Mouse (Mus musculus) heart, postnatal 0 days (tissue): ENCODE results near the gene Dact3. TPM values are rescaled to one million over a fixed set of nuclear protein-coding genes. Genes with fewer than 3 reads are reported as not detected.

ENCODE experiments used
- ATAC-seq: fragments of 200-750 bp; cut with Nextera tagmentation; 2 replicates; pipeline ENCODE4 v1.8.0; 2017; ENCODE audit warnings: low read depth, moderate number of reproducible peaks, moderate library complexity; ENCODE audit not compliant: insufficient read depth
- DNase-seq: peaks from one replicate; pipeline ENCODE4 v3.0.0-alpha.2; 2016; ENCODE audit warnings: low spot score
- H3K27ac ChIP-seq: fragments of 300-500 bp; sonication (generic); 2 replicates; pipeline ENCODE4 v1.5.1; 2014; ENCODE audit warnings: low read depth, mild to moderate bottlenecking
- H3K27me3 ChIP-seq: fragments of 300-500 bp; sonication (generic); 2 replicates; pipeline ENCODE4 v1.6.1; 2014; ENCODE audit warnings: low read length, mixed read lengths; ENCODE audit not compliant: control insufficient read depth, insufficient read depth
- H3K36me3 ChIP-seq: fragments of 300-500 bp; sonication (generic); replicated peaks from 2 replicates; pipeline ENCODE4 v1.6.1; 2014; ENCODE audit warnings: low read length, mixed read lengths; ENCODE audit not compliant: control insufficient read depth, insufficient read depth
- H3K4me1 ChIP-seq: fragments of 300-500 bp; sonication (generic); 2 replicates; pipeline ENCODE4 v1.6.1; 2014; ENCODE audit warnings: antibody characterized with exemption; ENCODE audit not compliant: control insufficient read depth, insufficient read depth
- H3K4me2 ChIP-seq: fragments of 300-500 bp; sonication (generic); 2 replicates; pipeline ENCODE4 v1.6.1; 2014; ENCODE audit warnings: low read depth, mild to moderate bottlenecking, low read length, moderate library complexity
- H3K4me3 ChIP-seq: fragments of 300-500 bp; sonication (generic); 2 replicates; pipeline ENCODE4 v1.5.1; 2014; ENCODE audit warnings: low read depth, low read length
- H3K9ac ChIP-seq: fragments of 300-500 bp; sonication (generic); replicated peaks from 2 replicates; pipeline ENCODE4 v1.6.1; 2014; ENCODE audit warnings: low read depth, low read length, mixed read lengths
- H3K9me3 ChIP-seq: fragments of 300-500 bp; sonication (generic); replicated peaks from 2 replicates; pipeline ENCODE4 v1.6.1; 2016; ENCODE audit warnings: low read length; ENCODE audit not compliant: control insufficient read depth
- CTCF ChIP-seq: IDR thresholded peaks from 2 replicates; pipeline ENCODE4 v1.5.1; 2016; ENCODE audit warnings: antibody characterized with exemption, control low read depth, low read depth
- EP300 ChIP-seq: IDR thresholded peaks from 2 replicates; pipeline ENCODE4 v1.6.1; 2016; ENCODE audit warnings: antibody characterized with exemption, low read depth
- WGBS: fragments of 180-500 bp; shearing (Covaris S2); extraction: QIAGEN DNeasy Blood & Tissue Kit; methylation state at CpG from one replicate; pipeline ENCODE4 v1.1.7; 2014; 5-methylcytosine and 5-hydroxymethylcytosine counted together
- polyA plus RNA-seq: library from polyadenylated mRNA; unstranded; fragments of >200 nt; fragmentation: Nextera tagmentation; extraction: Ambion mirVana; gene quantifications from 2 replicates; pipeline ENCODE4 v1.2.1, GENCODE M21; 2015
- total RNA-seq: library from RNA; depleted of rRNA; stranded (reverse); fragments of >200 nt; gene quantifications from 2 replicates; pipeline ENCODE4 v1.2.3, GENCODE M21; 2014; ENCODE audit warnings: low replicate concordance

Dact3 gene
- total and polyA plus RNA-seq, 2 experiments from 2014 or later = 3.8 to 69.6 TPM

- H3K4me2 ChIP-seq = no peak overlapping the region
- ATAC-seq (no peak), DNase-seq (no peak)
- no peak overlapping the region for H3K9ac ChIP-seq
- TF ChIP-seq CTCF = no peak
- TF ChIP-seq EP300 = no peak
- no peaks in the 10 kb centered on the region for H3K9me3 ChIP-seq
- H3K27me3 ChIP-seq = peaks cover 27% of the 10 kb centered on the region
- H3K4me3 ChIP-seq = no peak overlapping the region
- WGBS = 16% methylated on average over 6 of the region's 6 CpGs
- no peaks in the 10 kb centered on the region; the same call in 1 of the 2 replicates for H3K4me1 ChIP-seq
- no peaks in the 10 kb centered on the region for H3K36me3 ChIP-seq
- H3K27ac ChIP-seq = no peak overlapping the region
These were observed 18.5 kb downstream of the Dact3 start for GRCm38 (mm10) chr7:16893612-16894011.

GRCm38 (mm10) chr7:16894279-16894678 lies 19.2 kb downstream of the Dact3 start:
- H3K4me3 ChIP-seq = no peak overlapping the region
- H3K27ac ChIP-seq = no peak overlapping the region
- WGBS = 14% methylated on average over 4 of the region's 4 CpGs
- H3K27me3 ChIP-seq = peaks cover 27% of the 10 kb centered on the region
- no peaks in the 10 kb centered on the region; the same call in 1 of the 2 replicates for H3K4me1 ChIP-seq
- H3K36me3 ChIP-seq = no peaks in the 10 kb centered on the region
- ATAC-seq = no peak
- H3K4me2 ChIP-seq = no peak overlapping the region
- H3K9me3 ChIP-seq = no peaks in the 10 kb centered on the region
- no peak for TF ChIP-seq CTCF
- no peak for TF ChIP-seq EP300
- no peak overlapping the region for H3K9ac ChIP-seq
- no peak for DNase-seq

- ATAC-seq (peak; percentile 24; the same call in 1 of the 2 replicates), DNase-seq (peak; percentile 59)
- Histone ChIP-seq H3K4me3 (0 out of 2 replicates have a peak overlapping the region, but pooled peaks have one; percentile 14), H3K27me3 (peaks cover 27% of the 10 kb centered on the region), H3K9me3 (no peaks in the 10 kb centered on the region), H3K27ac (no peak overlapping the region), H3K9ac (no peak overlapping the region), H3K4me2 (peak overlapping the region; percentile 40; the same call in 1 of the 2 replicates), H3K4me1 (no peaks in the 10 kb centered on the region; the same call in 1 of the 2 replicates), H3K36me3 (no peaks in the 10 kb centered on the region)
- TF ChIP-seq CTCF (peak; percentile 84), EP300 (no peak)
- WGBS = 0% methylated on average over 24 of the region's 24 CpGs
These were observed 19.9 kb downstream of the Dact3 start for GRCm38 (mm10) chr7:16895000-16895399.

GRCm38 (mm10) chr7:16895511-16895910 lies 20.4 kb downstream of the Dact3 start:
- ATAC-seq (no peak), DNase-seq (no peak)
- Histone ChIP-seq H3K27me3 (peaks cover 30% of the 10 kb centered on the region), H3K4me3 (0 out of 2 replicates have a peak overlapping the region, but pooled peaks have one; percentile 14), H3K4me2 (peak overlapping the region; percentile 40; the same call in 1 of the 2 replicates), H3K36me3 (no peaks in the 10 kb centered on the region), H3K27ac (no peak overlapping the region), H3K9ac (no peak overlapping the region), H3K9me3 (no peaks in the 10 kb centered on the region), H3K4me1 (no peaks in the 10 kb centered on the region; the same call in 1 of the 2 replicates)
- no peak for TF ChIP-seq CTCF
- no peak for TF ChIP-seq EP300
- 34% methylated on average over 10 of the region's 10 CpGs for WGBS

GRCm38 (mm10) chr7:16900526-16900925 lies 25.4 kb downstream of the Dact3 start:
- ATAC-seq = no peak
- Histone ChIP-seq H3K27ac (no peak overlapping the region), H3K9ac (no peak overlapping the region), H3K9me3 (no peaks in the 10 kb centered on the region), H3K4me1 (no peaks in the 10 kb centered on the region), H3K4me3 (no peak overlapping the region), H3K27me3 (peaks cover 25% of the 10 kb centered on the region), H3K4me2 (no peak overlapping the region), H3K36me3 (no peaks in the 10 kb centered on the region)
- TF ChIP-seq EP300 (no peak), CTCF (no peak)
- WGBS = 33% methylated on average over 5 of the region's 5 CpGs
- DNase-seq = no peak

- Histone ChIP-seq H3K4me3 (no peak overlapping the region), H3K4me2 (no peak overlapping the region), H3K36me3 (no peaks in the 10 kb centered on the region), H3K4me1 (peaks cover 10% of the 10 kb centered on the region), H3K27ac (no peak overlapping the region), H3K9me3 (no peaks in the 10 kb centered on the region), H3K9ac (no peak overlapping the region), H3K27me3 (peaks cover 22% of the 10 kb centered on the region)
- TF ChIP-seq CTCF (no peak), EP300 (no peak)
- WGBS = 90% methylated on average over 2 of the region's 2 CpGs
- no peak for ATAC-seq
- DNase-seq = no peak
These were observed 28.4 kb downstream of the Dact3 start for GRCm38 (mm10) chr7:16903439-16903955.
